Mouse (Mus musculus): Measurements from ENCODE around the gene Aarsd1. TPM values are rescaled to one million over a fixed set of nuclear protein-coding genes. Genes with fewer than 3 reads are reported as not detected.
"Not testable (repeated sequence)": the region's sequence is repeated elsewhere in the genome, so short reads cannot be mapped to it uniquely, and the experiment has no call there.

Gene Aarsd1
- polyA plus RNA-seq, 1 experiment from 2014 or later = 91.1 TPM

DNA sequence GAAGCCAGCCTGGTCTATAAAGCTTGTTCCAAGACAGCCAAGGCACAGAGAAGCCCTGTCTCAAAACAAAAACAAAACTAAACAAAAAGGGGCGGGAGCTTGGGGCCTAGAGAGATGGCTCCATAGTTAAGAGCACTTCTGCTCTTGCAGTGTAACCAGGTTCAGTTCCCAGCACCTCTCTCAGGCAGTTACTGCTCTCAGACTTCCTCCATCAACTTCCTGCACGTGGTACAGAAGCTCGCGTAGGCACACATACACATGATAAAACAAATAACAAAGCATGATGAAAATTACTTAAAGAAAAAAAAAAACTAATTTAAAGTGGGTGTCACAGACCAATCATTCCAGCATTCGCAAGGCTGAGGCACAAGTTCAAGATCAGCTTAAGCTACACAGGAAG, 2.7 kb upstream of the Aarsd1 start:
- Histone ChIP-seq H3K36me3 (ENCODE audit: control insufficient read depth, insufficient read depth, low read length) (no peaks in the 10 kb centered on the region), H3K4me1 (ENCODE audit: control insufficient read depth, insufficient read depth, low read length) (peaks cover 10% of the 10 kb centered on the region), H3K27ac (ENCODE audit: low read depth, low read length) (no peak overlapping the region), H3K4me3 (ENCODE audit: low read depth, low read length) (no peak overlapping the region), H3K27me3 (ENCODE audit: control insufficient read depth, insufficient read depth, low read length) (0 out of 2 replicates have a peak, but pooled peaks cover 4% of the 10 kb centered on the region), H3K9me3 (ENCODE audit: control insufficient read depth, low read length) (no peaks in the 10 kb centered on the region), H3K9ac (ENCODE audit: low read length) (no peak overlapping the region), H3K4me2 (no peak overlapping the region)
- DNase-seq (ENCODE audit: low spot score, missing footprints) (no peak), ATAC-seq (ENCODE audit: low FRiP score) (no peak)
- 89% methylated on average over 5 of the region's 5 CpGs for WGBS

DNA sequence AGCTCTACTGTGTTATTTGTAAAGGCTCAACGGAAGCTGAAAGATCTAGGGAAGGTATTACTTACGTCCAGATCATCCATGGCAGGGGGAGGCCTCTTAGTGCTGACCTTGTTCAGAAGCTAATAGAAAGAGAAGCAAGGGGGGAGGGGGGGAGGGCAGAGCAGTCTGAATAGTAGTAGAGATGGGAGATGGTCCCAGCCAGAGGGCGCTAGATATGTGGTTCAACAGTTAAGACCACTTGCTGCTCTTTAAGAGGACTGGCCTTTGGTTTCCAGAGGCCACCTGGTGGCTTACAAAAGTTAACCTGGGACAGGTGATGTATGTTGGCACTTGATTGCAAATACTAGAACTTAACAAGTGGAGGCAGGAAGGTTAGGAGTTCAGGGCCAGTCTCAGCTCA, 2.2 kb upstream of the Aarsd1 start:
- Histone ChIP-seq H3K9me3 (ENCODE audit: control insufficient read depth, low read length) (no peaks in the 10 kb centered on the region), H3K4me2 (no peak overlapping the region), H3K36me3 (ENCODE audit: control insufficient read depth, insufficient read depth, low read length) (no peaks in the 10 kb centered on the region), H3K27ac (ENCODE audit: low read depth, low read length) (no peak overlapping the region), H3K4me3 (ENCODE audit: low read depth, low read length) (no peak overlapping the region), H3K9ac (ENCODE audit: low read length) (no peak overlapping the region), H3K4me1 (ENCODE audit: control insufficient read depth, insufficient read depth, low read length) (peaks cover 10% of the 10 kb centered on the region), H3K27me3 (ENCODE audit: control insufficient read depth, insufficient read depth, low read length) (0 out of 2 replicates have a peak, but pooled peaks cover 4% of the 10 kb centered on the region)
- 27% methylated on average over 3 of the region's 3 CpGs for WGBS
- DNase-seq (ENCODE audit: low spot score, missing footprints) = no peak
- ATAC-seq (ENCODE audit: low FRiP score) = no peak

- ATAC-seq (ENCODE audit: low FRiP score) = no peak
Measured at GRCm38 (mm10) chr11:101418991-101419390, 1.6 kb upstream of the Aarsd1 start.

GRCm38 (mm10) chr11:101416433-101417100, 848 bp downstream of the Aarsd1 start:
- ATAC-seq (ENCODE audit: low FRiP score) (peak; percentile 63), DNase-seq (ENCODE audit: low spot score, missing footprints) (no peak)
- peak overlapping the region; percentile 93 for H3K9ac ChIP-seq (ENCODE audit: low read length)
- peaks cover 2% of the 10 kb centered on the region; the same call in 1 of the 2 replicates for H3K36me3 ChIP-seq (ENCODE audit: control insufficient read depth, insufficient read depth, low read length)
- peak overlapping the region; percentile 32; the same call in 1 of the 2 replicates for H3K27ac ChIP-seq (ENCODE audit: low read depth, low read length)
- H3K4me2 ChIP-seq = peak overlapping the region; percentile 85
- WGBS = 3% methylated on average over 11 of the region's 11 CpGs
- no peaks in the 10 kb centered on the region for H3K9me3 ChIP-seq (ENCODE audit: control insufficient read depth, low read length)
- no peaks in the 10 kb centered on the region for H3K27me3 ChIP-seq (ENCODE audit: control insufficient read depth, insufficient read depth, low read length)
- peak overlapping the region; percentile 87 for H3K4me3 ChIP-seq (ENCODE audit: low read depth, low read length)
- peaks cover 5% of the 10 kb centered on the region for H3K4me1 ChIP-seq (ENCODE audit: control insufficient read depth, insufficient read depth, low read length)

More at GRCm38 (mm10) chr11:101418991-101419390, 1.6 kb upstream of the Aarsd1 start:
- 60% methylated on average over 6 of the region's 6 CpGs for WGBS
- H3K27me3 ChIP-seq (ENCODE audit: control insufficient read depth, insufficient read depth, low read length) = 0 out of 2 replicates have a peak, but pooled peaks cover 4% of the 10 kb centered on the region
- peaks cover 6% of the 10 kb centered on the region for H3K4me1 ChIP-seq (ENCODE audit: control insufficient read depth, insufficient read depth, low read length)
- H3K27ac ChIP-seq (ENCODE audit: low read depth, low read length) = no peak overlapping the region
- H3K4me3 ChIP-seq (ENCODE audit: low read depth, low read length) = no peak overlapping the region
- no peak overlapping the region for H3K4me2 ChIP-seq
- H3K9me3 ChIP-seq (ENCODE audit: control insufficient read depth, low read length) = no peaks in the 10 kb centered on the region
- H3K36me3 ChIP-seq (ENCODE audit: control insufficient read depth, insufficient read depth, low read length) = no peaks in the 10 kb centered on the region
- no peak for DNase-seq (ENCODE audit: low spot score, missing footprints)
- no peak overlapping the region for H3K9ac ChIP-seq (ENCODE audit: low read length)

DNA sequence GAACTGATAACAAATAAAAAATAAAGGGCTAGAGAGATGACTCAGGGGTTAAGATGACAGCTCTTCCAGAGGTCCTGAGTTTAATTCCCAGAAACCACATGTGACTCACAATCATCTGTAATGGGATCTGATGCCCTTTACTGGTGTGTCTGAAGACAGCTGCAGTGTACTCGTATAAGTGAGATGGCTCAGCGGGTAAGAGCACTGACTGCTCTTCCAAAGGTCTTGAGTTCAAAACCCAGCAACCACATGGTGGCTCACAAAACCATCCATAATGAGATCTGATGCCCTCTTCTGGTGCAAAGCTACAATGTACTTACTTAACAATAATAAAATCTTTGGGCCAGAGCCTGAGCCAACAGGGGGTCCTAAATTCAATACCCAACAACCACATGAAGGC, 2.1 kb downstream of the Aarsd1 start:
- DNase-seq (ENCODE audit: low spot score, missing footprints) = no peak
- Histone ChIP-seq H3K9me3 (ENCODE audit: control insufficient read depth, low read length) (no peaks in the 10 kb centered on the region), H3K36me3 (ENCODE audit: control insufficient read depth, insufficient read depth, low read length) (peaks cover 10% of the 10 kb centered on the region), H3K9ac (ENCODE audit: low read length) (no peak overlapping the region), H3K4me3 (ENCODE audit: low read depth, low read length) (no peak overlapping the region), H3K4me2 (no peak overlapping the region), H3K27me3 (ENCODE audit: control insufficient read depth, insufficient read depth, low read length) (no peaks in the 10 kb centered on the region), H3K27ac (ENCODE audit: low read depth, low read length) (no peak overlapping the region), H3K4me1 (ENCODE audit: control insufficient read depth, insufficient read depth, low read length) (peaks cover 5% of the 10 kb centered on the region)
- ATAC-seq (ENCODE audit: low FRiP score) = no peak
- WGBS = 85% methylated on average over 2 of the region's 2 CpGs

GRCm38 (mm10) chr11:101395110-101395509, 22.3 kb downstream of the Aarsd1 start:
- Histone ChIP-seq H3K4me3 (ENCODE audit: low read depth, low read length) (no peak overlapping the region), H3K4me2 (no peak overlapping the region), H3K27me3 (ENCODE audit: control insufficient read depth, insufficient read depth, low read length) (no peaks in the 10 kb centered on the region), H3K9me3 (ENCODE audit: control insufficient read depth, low read length) (no peaks in the 10 kb centered on the region), H3K4me1 (ENCODE audit: control insufficient read depth, insufficient read depth, low read length) (no peaks in the 10 kb centered on the region), H3K9ac (ENCODE audit: low read length) (no peak overlapping the region), H3K36me3 (ENCODE audit: control insufficient read depth, insufficient read depth, low read length) (no peaks in the 10 kb centered on the region), H3K27ac (ENCODE audit: low read depth, low read length) (no peak overlapping the region)
- 8% methylated on average over 8 of the region's 8 CpGs for WGBS
- DNase-seq (ENCODE audit: low spot score, missing footprints) = peak; percentile 90
- ATAC-seq (ENCODE audit: low FRiP score) = no peak

- H3K4me2 ChIP-seq = no peak overlapping the region
- DNase-seq (ENCODE audit: low spot score, missing footprints) (no peak), ATAC-seq (ENCODE audit: low FRiP score) (no peak)
- no peaks in the 10 kb centered on the region for H3K9me3 ChIP-seq (ENCODE audit: control insufficient read depth, low read length)
- 11% methylated on average over 4 of the region's 4 CpGs for WGBS
- H3K27me3 ChIP-seq (ENCODE audit: control insufficient read depth, insufficient read depth, low read length) = no peaks in the 10 kb centered on the region
- no peaks in the 10 kb centered on the region for H3K36me3 ChIP-seq (ENCODE audit: control insufficient read depth, insufficient read depth, low read length)
- H3K4me1 ChIP-seq (ENCODE audit: control insufficient read depth, insufficient read depth, low read length) = no peaks in the 10 kb centered on the region
- H3K27ac ChIP-seq (ENCODE audit: low read depth, low read length) = no peak overlapping the region
- H3K4me3 ChIP-seq (ENCODE audit: low read depth, low read length) = no peak overlapping the region
- no peak overlapping the region for H3K9ac ChIP-seq (ENCODE audit: low read length)
Measured at GRCm38 (mm10) chr11:101381817-101382216, 35.6 kb downstream of the Aarsd1 start.

DNA sequence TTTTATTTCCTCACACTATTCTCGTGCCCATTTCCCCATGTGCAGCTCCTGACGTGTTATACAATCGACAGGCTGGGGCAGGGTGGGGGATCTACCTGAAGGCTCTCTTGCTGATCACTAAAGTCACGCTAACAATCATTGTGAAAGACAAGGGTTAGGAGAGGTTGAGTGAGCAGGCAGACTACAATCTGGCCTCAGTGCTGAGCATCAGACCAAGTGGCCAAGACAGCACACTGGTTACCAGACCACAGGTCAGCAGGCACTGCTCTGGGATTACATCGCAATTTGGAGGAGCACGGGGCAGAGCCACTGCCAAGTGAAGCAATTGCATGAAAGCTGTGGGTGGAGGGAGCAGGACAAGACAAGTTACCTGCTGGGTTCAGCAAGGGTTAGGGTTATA, 38.5 kb downstream of the Aarsd1 start:
- Histone ChIP-seq H3K9ac (ENCODE audit: low read length) (no peak overlapping the region), H3K4me2 (no peak overlapping the region), H3K9me3 (ENCODE audit: control insufficient read depth, low read length) (no peaks in the 10 kb centered on the region), H3K4me1 (ENCODE audit: control insufficient read depth, insufficient read depth, low read length) (no peaks in the 10 kb centered on the region), H3K36me3 (ENCODE audit: control insufficient read depth, insufficient read depth, low read length) (no peaks in the 10 kb centered on the region), H3K27me3 (ENCODE audit: control insufficient read depth, insufficient read depth, low read length) (no peaks in the 10 kb centered on the region), H3K4me3 (ENCODE audit: low read depth, low read length) (no peak overlapping the region), H3K27ac (ENCODE audit: low read depth, low read length) (no peak overlapping the region)
- ATAC-seq (ENCODE audit: low FRiP score) (no peak), DNase-seq (ENCODE audit: low spot score, missing footprints) (no peak)
- WGBS = 85% methylated on average over 6 of the region's 6 CpGs

DNA sequence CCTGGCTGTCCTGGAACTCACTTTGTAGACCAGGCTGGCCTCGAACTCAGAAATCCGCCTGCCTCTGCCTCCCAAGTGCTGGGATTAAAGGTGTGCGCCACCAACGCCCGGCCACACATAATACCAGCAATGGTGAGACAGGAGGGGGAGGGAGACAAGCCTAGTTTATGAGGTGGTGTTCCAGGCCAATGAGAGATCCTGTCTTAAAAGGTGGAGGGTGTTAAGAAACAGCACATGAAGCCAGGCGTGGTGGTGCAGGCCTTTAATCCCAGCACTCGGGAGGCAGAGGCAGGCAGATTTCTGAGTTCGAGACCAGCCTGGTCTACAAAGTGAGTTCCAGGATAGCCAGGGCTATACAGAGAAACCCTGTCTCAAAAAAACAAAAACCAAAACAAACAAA, 39.2 kb downstream of the Aarsd1 start:
- H3K4me1 ChIP-seq (ENCODE audit: control insufficient read depth, insufficient read depth, low read length); H3K4me3 ChIP-seq (ENCODE audit: low read depth, low read length); H3K4me2 ChIP-seq; H3K9me3 ChIP-seq (ENCODE audit: control insufficient read depth, low read length); DNase-seq (ENCODE audit: low spot score, missing footprints); H3K36me3 ChIP-seq (ENCODE audit: control insufficient read depth, insufficient read depth, low read length); ATAC-seq (ENCODE audit: low FRiP score); H3K9ac ChIP-seq (ENCODE audit: low read length); H3K27me3 ChIP-seq (ENCODE audit: control insufficient read depth, insufficient read depth, low read length); H3K27ac ChIP-seq (ENCODE audit: low read depth, low read length): not testable (repeated sequence)
- WGBS = 95% methylated on average over 6 of the region's 8 CpGs

Measured in midbrain, embryonic 11.5 days (tissue).